Mouse (Mus musculus) ES-E14 (cell line): ENCODE measurements around the gene Ddit4l.

Experiments used
- HCFC1 ChIP-seq: IDR thresholded peaks from 2 replicates; pipeline ENCODE4 v1.6.1; 2012; ENCODE audit warnings: low read length, inconsistent platforms, borderline replicate concordance; ENCODE audit not compliant: insufficient read depth
- ZC3H11A ChIP-seq: IDR thresholded peaks from 2 replicates; pipeline ENCODE4 v1.6.1; 2012; ENCODE audit warnings: low read depth, mild to moderate bottlenecking, inconsistent platforms, low read length, borderline replicate concordance
- ZNF384 ChIP-seq: IDR thresholded peaks from 2 replicates; pipeline ENCODE4 v1.6.1; 2012; ENCODE audit warnings: low read depth, low read length, inconsistent platforms

DNA sequence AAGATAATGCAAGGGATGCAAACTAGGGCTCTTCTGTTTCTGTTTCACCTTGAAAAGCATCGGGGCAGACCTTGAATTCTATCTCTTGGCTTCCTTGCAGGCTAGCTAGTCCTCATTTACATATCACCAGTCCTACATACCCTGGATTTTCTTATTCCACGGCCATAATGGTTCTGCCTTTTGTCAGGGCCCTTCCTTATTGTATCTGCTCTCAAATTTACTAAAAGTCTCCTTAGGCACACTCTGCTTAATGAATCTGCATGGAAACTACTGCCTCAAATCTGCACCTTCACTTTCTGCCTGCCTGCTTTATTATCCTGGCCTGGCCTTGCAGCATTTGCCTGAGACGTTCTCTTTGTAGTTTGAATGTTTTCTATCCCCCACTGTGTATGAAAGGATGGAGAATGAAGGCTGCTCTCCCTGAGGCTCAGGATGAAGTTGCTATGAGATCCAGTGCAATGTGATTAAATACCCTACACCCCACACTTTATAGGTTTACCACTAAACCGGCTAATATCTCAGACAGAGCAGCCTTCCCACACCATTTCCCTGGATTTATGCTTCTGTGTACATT is 27.0 kb upstream of the Ddit4l start:
- TF ChIP-seq ZNF384 (no peak), ZC3H11A (no peak), HCFC1 (no peak)
